Mouse (Mus musculus) neural tube, embryonic 11.5 days (tissue): Measurements from ENCODE around the gene Ces2e. TPM values are rescaled to one million over a fixed set of nuclear protein-coding genes. Genes with fewer than 3 reads are reported as not detected.
"Not testable (repeated sequence)": the region's sequence is repeated elsewhere in the genome, so short reads cannot be mapped to it uniquely, and the experiment has no call there.

Source experiments
- ATAC-seq: fragments of 200-750 bp; cut with Nextera tagmentation; 2 replicates; pipeline ENCODE4 v1.8.0; 2017; ENCODE audit warnings: moderate number of reproducible peaks, mild to moderate bottlenecking, moderate TSS enrichment, moderate library complexity; ENCODE audit not compliant: insufficient read depth, low FRiP score, low TSS enrichment
- DNase-seq: peaks from one replicate; pipeline ENCODE4 v3.0.0-alpha.2; 2015; ENCODE audit warnings: low spot score
- H3K27ac ChIP-seq: fragments of 300-500 bp; sonication (generic); 2 replicates; pipeline ENCODE4 v1.5.1; 2014; ENCODE audit warnings: low read depth, mild to moderate bottlenecking, low read length
- H3K27me3 ChIP-seq: fragments of 300-500 bp; sonication (generic); 2 replicates; pipeline ENCODE4 v1.6.1; 2014; ENCODE audit warnings: mild to moderate bottlenecking, low read length, mixed read lengths; ENCODE audit not compliant: control insufficient read depth, insufficient read depth
- H3K36me3 ChIP-seq: fragments of 300-500 bp; sonication (generic); 2 replicates; pipeline ENCODE4 v1.6.1; 2014; ENCODE audit warnings: mild to moderate bottlenecking, low read length, moderate library complexity, mixed read lengths; ENCODE audit not compliant: control insufficient read depth, insufficient read depth
- H3K4me1 ChIP-seq: fragments of 300-500 bp; sonication (generic); 2 replicates; pipeline ENCODE4 v1.6.1; 2014; ENCODE audit warnings: low read length, mixed read lengths; ENCODE audit not compliant: control insufficient read depth, insufficient read depth
- H3K4me2 ChIP-seq: fragments of 300-500 bp; sonication (generic); 2 replicates; pipeline ENCODE4 v1.6.1; 2014; ENCODE audit warnings: low read depth, mild to moderate bottlenecking, moderate library complexity
- H3K4me3 ChIP-seq: fragments of 300-500 bp; sonication (generic); 2 replicates; pipeline ENCODE4 v1.5.1; 2014; ENCODE audit warnings: low read depth, low read length
- H3K9ac ChIP-seq: fragments of 300-500 bp; sonication (generic); 2 replicates; pipeline ENCODE4 v1.6.1; 2014; ENCODE audit warnings: mild to moderate bottlenecking, low read length
- H3K9me3 ChIP-seq: fragments of 300-500 bp; sonication (generic); 2 replicates; pipeline ENCODE4 v1.6.1; 2016; ENCODE audit warnings: low read length; ENCODE audit not compliant: control insufficient read depth
- WGBS: fragments of 180-500 bp; shearing (Covaris S2); extraction: QIAGEN DNeasy Blood & Tissue Kit; methylation state at CpG from one replicate; pipeline ENCODE4 v1.1.7; 2014; 5-methylcytosine and 5-hydroxymethylcytosine counted together
- polyA plus RNA-seq: library from polyadenylated mRNA; unstranded; fragments of >200 nt; fragmentation: Nextera tagmentation; extraction: Ambion mirVana; gene quantifications from 2 replicates; pipeline ENCODE4 v1.2.1, GENCODE M21; 2014

The Ces2e gene
- 0.23 TPM in 1 of 2 replicates, not detected in the other for polyA plus RNA-seq

DNA sequence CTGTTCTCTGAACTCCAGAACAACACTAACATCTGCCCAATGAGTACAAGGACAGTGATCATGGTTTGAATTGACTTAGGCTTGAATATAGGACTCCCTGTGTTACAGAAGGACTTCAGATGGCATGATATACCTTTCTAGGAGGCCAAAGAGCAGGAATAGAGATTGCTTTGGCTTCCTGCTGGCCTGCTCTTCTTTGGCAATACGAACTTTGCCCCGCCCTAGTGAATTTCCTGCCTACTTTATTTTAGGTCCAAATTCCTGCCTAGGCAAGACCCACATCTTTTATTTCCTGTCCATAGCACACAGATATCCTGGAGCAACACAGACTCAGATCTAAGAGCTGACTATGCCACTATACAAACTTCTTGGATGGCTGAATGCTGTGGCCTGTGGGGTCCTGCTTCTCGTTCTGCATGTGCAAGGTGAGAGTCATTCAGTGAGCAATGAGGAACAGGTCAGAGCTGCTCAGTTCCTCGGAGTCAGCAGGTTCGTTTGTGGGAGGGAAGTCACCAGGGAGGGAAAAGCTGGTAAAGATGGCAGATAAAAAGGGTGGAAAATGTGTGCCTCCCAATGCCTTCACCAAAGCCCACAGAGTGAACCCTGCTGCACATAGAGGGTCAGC lies at the start of gene Ces2e:
TSS of gene Ces2e (plus strand) at position 289 of the 625 bp plus-strand sequence.
- H3K4me2 ChIP-seq = no peak within 1 kb of the TSS
- H3K27me3 ChIP-seq = no peaks in the 10 kb centered on the region
- ATAC-seq = no peak
- no peak within 1 kb of the TSS for H3K4me3 ChIP-seq
- no peak within 1 kb of the TSS for H3K27ac ChIP-seq
- H3K36me3 ChIP-seq = no peaks in the 10 kb centered on the region
- no peak within 1 kb of the TSS for H3K9ac ChIP-seq
- no peaks in the 10 kb centered on the region for H3K9me3 ChIP-seq
- WGBS = 75% methylated on average over 5 of the region's 5 CpGs
- DNase-seq = no peak
- H3K4me1 ChIP-seq = no peaks in the 10 kb centered on the region

DNA sequence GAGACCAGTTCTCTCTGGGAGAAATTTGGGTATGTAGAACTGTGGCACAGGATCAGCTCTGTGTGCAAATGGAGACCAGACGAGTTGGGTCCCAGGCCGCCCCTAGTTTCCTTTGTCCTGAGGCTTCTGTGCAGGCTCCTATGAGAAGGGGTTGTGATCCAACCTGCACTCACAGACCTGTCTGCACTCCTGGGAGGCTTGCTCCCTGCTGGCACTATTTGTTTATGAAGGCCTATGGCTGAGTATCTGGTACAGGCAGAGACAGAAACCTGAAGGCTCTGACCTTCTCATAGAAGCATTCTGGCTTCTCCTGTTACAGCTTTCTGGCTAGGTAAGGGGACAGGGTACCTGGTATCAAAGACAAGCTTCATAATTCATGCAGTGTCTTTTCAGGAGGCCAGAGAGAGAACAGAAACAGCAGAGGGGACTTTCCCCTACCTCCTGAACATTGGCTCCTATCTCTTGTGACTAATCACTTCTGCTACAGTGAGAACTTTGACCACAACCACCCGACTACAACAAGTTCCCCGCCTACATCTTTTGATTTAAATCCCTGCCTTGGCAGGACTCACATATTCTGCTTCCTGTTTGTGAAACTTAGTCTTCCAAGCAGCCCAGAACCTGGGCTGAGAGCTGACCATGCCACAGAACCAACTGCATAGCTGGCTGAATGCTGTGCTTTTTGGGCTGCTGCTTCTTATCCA lies 39.7 kb upstream of the Ces2e start:
- H3K36me3 ChIP-seq, H3K4me2 ChIP-seq, H3K9me3 ChIP-seq, H3K27ac ChIP-seq, ATAC-seq, H3K27me3 ChIP-seq, H3K4me3 ChIP-seq, DNase-seq, H3K4me1 ChIP-seq, H3K9ac ChIP-seq: not testable (repeated sequence)
- WGBS = no CpG with 5 or more reads among the region's 4 CpGs

DNA sequence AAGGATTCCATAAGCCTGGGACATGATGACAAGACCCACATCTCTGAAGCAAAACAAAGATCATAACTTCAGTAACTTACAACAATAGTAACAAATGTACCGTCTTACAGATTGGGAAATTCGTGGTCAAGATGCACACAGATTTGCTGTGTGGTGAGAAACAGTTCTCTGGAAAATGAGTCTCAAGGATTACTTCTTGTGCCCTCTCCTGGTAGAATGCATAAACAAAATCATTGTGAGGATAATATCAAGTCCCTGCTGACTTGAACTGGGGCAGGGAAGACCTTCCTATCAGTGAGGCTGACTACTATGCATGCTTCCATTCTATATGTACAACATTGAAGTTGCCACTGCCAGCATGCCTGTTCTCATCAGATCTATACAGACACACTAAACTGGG lies 24.3 kb upstream of the Ces2e start:
- Histone ChIP-seq H3K9ac (no peak overlapping the region), H3K4me1 (no peaks in the 10 kb centered on the region), H3K36me3 (no peaks in the 10 kb centered on the region), H3K27ac (no peak overlapping the region), H3K4me2 (no peak overlapping the region), H3K27me3 (no peaks in the 10 kb centered on the region), H3K4me3 (no peak overlapping the region), H3K9me3 (no peaks in the 10 kb centered on the region)
- no peak for DNase-seq
- ATAC-seq = no peak
- 84% methylated on average over 2 of the region's 2 CpGs for WGBS

DNA sequence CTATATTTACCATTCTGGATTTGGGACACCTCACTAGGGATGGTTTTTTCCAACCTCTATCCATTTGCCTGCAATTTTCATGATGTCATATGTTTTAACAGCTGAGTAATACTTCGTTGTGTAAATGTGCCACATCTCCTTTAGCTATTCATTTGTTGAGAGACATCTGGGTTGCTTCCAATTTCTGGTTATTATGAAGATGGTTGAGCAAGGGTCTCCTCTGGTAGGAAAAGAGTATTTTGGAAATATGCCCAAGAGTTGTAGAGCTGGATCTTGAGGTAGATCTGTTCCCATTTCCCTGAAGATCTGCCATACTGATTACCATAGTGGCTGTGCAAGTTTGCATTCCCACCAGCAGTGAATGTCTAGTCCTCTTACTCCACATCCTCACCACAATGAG lies 18.9 kb upstream of the Ces2e start:
- Histone ChIP-seq H3K4me2 (no peak overlapping the region), H3K9me3 (no peaks in the 10 kb centered on the region), H3K36me3 (no peaks in the 10 kb centered on the region), H3K4me3 (no peak overlapping the region), H3K27me3 (no peaks in the 10 kb centered on the region), H3K4me1 (no peaks in the 10 kb centered on the region), H3K9ac (no peak overlapping the region), H3K27ac (no peak overlapping the region)
- DNase-seq = no peak
- ATAC-seq = no peak
- 58% methylated on average over 1 of the region's 1 CpGs for WGBS

DNA sequence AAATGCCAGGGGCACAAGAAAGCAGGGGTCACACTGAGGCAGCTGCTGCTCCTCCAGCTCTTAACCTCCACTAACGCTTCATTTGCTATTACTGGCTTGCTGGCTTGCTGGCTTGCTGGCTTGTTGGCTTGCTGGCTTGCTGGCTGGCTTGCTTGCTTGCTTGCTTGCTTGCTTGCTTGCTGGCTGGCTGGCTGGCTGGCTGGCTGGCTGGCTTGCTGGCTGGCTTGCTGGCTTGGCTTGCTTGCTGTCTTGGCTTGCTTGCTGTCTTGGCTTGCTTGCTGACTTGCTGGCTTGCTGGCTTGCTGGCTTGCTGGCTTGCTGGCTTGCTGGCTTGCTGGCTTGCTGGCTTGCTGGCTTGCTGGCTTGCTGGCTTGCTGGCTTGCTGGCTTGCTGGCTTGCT lies 17.0 kb upstream of the Ces2e start:
- not testable (repeated sequence) for H3K27ac ChIP-seq, ATAC-seq, DNase-seq, H3K4me1 ChIP-seq, H3K4me2 ChIP-seq, H3K27me3 ChIP-seq, H3K36me3 ChIP-seq, H3K9ac ChIP-seq, H3K4me3 ChIP-seq, H3K9me3 ChIP-seq
- 87% methylated on average over 1 of the region's 1 CpGs for WGBS

DNA sequence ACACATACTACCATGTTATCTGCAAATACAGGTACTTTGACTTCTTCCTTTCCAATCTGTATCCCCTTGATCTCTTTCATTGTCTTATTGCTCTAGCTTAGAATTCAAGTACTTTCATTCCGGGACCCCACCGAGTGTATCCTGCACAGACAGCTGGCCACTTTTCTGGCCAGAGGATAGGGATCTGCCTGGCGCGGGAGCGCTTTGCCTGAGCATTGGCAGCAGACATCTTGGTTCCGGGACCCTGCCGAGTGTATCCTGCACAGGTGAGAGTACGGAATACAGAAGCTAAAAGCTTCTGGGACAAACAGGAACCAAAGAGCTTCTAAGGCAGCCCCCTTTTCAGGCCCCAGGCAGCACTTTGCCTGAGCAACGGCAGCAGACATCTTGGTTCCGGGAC lies 16.4 kb upstream of the Ces2e start:
- H3K27ac ChIP-seq, H3K9me3 ChIP-seq, H3K9ac ChIP-seq, DNase-seq, H3K27me3 ChIP-seq, ATAC-seq, H3K4me3 ChIP-seq, H3K36me3 ChIP-seq, H3K4me2 ChIP-seq, H3K4me1 ChIP-seq: not testable (repeated sequence)
- 94% methylated on average over 10 of the region's 10 CpGs for WGBS

DNA sequence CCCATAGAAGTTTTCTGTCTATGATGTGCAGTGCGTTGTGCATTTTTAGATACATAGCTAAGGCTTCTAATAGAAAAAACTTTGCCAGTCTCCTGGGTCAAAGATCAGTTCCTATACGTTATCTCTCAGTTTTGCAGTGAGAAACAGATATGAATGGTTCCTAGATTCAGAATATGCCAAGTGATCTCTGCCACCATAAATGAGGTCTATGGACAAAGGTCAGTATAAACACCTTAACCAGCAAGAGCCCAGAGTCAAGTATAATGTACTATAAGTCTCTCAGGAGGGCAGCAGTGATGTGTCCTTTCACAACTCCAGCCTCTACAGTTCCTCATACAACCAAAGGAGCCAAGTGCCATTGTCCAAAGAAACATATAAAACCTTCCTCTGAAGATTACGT lies 1.2 kb downstream of the Ces2e start:
- Histone ChIP-seq H3K27ac (no peak overlapping the region), H3K9ac (no peak overlapping the region), H3K4me2 (no peak overlapping the region), H3K9me3 (no peaks in the 10 kb centered on the region), H3K27me3 (no peaks in the 10 kb centered on the region), H3K4me1 (no peaks in the 10 kb centered on the region), H3K36me3 (no peaks in the 10 kb centered on the region), H3K4me3 (no peak overlapping the region)
- 82% methylated on average over 3 of the region's 3 CpGs for WGBS
- DNase-seq (no peak), ATAC-seq (no peak)

DNA sequence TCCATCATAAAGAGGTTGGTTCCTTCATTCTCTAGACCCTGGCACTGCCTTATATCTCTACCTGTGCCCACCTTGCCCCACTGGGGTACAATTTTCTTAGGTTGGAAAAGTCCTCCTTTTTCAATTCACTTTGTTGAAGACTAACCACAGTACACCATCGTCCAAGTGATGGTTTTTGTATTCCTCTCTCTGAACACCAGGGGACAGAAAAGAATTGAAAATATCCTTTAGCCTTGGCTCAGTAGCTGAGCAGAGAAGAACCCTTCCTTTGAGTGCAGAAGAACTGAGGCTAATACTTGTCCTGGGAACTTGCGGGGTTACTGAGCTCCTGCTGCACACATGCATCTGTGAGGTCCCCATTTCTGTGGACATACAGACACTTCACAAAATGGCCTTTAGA lies 18.6 kb downstream of the Ces2e start:
- DNase-seq (no peak), ATAC-seq (no peak)
- H3K27me3 ChIP-seq = no peaks in the 10 kb centered on the region
- no peak overlapping the region for H3K4me2 ChIP-seq
- no peaks in the 10 kb centered on the region for H3K4me1 ChIP-seq
- H3K27ac ChIP-seq = no peak overlapping the region
- H3K9ac ChIP-seq = no peak overlapping the region
- WGBS = 93% methylated on average over 2 of the region's 2 CpGs
- H3K4me3 ChIP-seq = no peak overlapping the region
- no peaks in the 10 kb centered on the region for H3K9me3 ChIP-seq
- no peaks in the 10 kb centered on the region for H3K36me3 ChIP-seq

DNA sequence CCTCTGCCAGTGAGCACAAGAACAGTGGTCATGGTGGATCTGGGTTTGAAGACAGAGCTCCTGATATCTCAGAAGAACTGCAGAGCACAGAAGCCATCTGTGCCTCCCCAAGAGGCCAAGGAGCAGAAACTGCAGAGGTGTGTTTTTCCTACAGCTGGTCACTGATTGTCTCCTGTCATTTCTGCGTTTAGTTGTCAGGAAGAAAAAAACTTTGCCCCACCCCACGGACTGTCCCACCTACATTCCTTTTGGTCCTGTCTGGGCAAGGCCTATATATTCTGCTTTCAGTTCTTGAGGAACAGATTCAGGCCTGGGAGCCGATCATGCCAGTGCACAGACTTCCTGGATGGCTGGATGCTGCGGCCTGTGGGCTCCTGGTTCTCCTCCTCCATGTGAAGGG lies 21.0 kb downstream of the Ces2e start, which contains the start of gene Ces2f:
TSS of gene Ces2f (plus strand) at position 301 of the 400 bp plus-strand sequence.
- no peak within 1 kb of the TSS for H3K4me3 ChIP-seq
- no peak within 1 kb of the TSS for H3K4me2 ChIP-seq
- no peaks in the 10 kb centered on the region for H3K9me3 ChIP-seq
- 81% methylated on average over 4 of the region's 4 CpGs for WGBS
- no peak within 1 kb of the TSS for H3K27ac ChIP-seq
- no peaks in the 10 kb centered on the region for H3K27me3 ChIP-seq
- no peaks in the 10 kb centered on the region for H3K4me1 ChIP-seq
- no peak for DNase-seq
- H3K9ac ChIP-seq = no peak within 1 kb of the TSS
- ATAC-seq = no peak
- H3K36me3 ChIP-seq = no peaks in the 10 kb centered on the region
